Mouse (Mus musculus) cerebellum, adult 8-10 months (tissue): ENCODE measurements at regions not wholly inside any gene's neighbourhood (a gene's known extent, or its start where the extent isn't known, plus 50 kb on each side); places are given as distances from the start of the nearest gene placed in this dataset.

Experiments
- DNase-seq: peaks from one replicate; pipeline ENCODE4 v3.0.0; 2022

DNA sequence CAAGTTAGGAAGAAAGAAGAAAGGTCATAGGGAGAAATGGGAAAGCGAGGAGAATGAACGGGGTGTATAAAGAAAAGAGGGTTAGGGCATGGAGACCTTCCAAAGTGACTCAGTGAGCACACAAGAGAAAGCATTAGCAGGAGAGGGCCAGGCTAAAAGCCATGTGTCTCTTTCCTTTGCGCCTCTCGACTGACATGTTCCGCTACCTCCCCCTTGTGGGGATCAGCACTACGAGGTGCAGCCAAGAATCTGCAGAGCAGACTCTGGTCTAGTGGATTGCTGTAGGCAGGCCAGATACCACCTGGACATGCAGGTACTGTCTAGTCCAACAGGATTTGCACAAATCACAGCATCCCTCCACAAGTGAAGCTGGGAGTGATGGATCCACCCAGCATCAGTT, 54.0 kb downstream of the Kcna5 start:
- DNase-seq, result no peak

DNA sequence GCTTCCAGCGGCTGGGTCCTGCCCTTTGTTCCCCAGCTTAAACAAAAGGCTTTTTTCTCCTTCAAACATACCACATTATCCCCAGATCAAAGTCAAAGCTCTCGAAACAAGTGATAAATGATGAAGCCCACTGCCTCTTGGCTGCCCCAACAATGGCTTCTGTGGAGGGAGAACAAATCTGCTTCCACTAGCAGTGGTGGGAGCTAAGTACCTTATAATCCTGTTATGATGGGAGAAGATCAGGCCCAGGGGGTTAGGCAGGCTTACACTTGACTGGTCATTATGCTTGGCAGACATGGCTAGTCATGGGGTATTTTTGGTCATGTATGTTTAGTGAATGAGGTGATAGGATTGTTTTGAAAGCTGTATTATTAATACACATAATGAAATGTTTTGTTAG, 57.7 kb downstream of the Kcna5 start:
- DNase-seq, result no peak

DNA sequence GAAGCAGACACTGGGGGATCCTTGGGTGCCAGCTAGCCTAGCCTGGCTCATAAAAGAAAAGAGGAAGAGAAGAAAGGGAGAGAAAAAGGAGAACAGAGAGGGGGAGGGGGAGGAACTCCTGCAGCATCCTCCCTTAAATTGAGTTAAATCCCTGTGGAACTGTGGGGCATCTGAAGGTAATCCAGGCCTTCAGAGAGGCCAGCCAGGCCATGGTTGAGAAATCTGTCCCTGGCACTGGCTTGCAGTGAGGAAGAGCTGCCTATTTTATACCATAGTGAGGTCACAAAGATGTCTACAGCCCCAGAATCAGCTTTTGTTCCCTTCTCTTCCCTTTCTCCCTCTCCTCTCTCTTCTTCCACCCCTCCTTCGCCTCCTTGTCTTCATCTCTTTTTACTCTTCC, 58.5 kb downstream of the Kcna5 start:
- no peak for DNase-seq

DNA sequence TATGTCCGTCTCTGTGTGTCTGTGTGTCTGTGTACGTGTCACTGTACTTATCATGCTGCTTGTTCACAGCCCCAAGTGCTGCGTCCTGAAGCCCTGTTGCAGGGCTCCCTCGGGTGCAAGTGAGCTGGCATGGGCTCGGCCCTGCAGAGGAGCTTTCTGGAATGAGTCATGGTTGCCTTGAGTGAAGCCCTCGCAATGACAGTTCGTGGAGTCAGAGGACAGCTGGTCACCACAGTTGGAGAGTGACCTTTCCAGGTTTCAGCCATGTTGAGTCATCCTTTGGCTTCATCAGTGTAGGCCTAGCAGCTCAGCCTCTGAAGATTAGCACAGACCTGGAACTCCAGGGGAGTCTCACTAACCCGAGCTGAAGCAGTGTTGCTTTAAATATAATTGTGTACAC, 59.7 kb downstream of the Kcna5 start:
- peak; percentile 89 for DNase-seq

DNA sequence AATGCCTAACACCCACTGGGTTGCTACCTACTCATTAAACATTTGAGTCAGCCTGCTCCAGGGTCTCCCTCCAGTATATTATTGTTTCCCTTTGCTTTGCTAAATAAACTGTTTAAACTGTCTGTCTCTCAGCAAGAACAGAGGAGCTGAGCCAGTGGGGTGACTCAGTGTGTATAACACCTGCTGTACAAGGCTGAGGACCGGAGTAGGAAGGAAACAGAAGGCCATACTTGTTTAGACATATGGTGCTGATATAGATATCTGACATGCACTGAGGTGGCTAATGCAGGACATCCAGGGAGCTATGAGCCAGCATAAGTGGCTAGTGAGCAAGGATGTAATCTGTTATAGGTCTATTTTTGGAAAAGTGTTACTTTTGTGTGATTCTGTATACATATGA, 81.5 kb downstream of the Kcna5 start:
- peak; percentile 44 for DNase-seq

DNA sequence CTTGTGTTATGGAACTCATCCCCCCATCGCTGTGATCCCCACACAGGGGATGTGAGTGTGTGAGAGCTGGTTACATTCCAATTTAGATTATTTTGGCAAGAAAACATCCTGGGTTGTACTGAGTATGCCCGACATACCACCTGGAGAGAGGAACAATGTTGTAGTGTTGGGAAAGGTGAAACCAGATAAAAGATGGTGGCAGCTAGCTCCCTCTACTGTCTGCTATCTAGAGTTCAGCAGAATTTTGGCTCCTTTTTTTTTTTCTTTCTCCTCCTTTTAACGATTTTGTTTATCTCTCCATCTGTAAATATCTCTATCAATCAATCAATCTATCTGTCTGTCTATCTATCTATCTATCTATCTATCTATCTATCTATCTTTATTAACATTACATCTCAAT, 89.7 kb downstream of the Kcna5 start:
- DNase-seq, result no peak

DNA sequence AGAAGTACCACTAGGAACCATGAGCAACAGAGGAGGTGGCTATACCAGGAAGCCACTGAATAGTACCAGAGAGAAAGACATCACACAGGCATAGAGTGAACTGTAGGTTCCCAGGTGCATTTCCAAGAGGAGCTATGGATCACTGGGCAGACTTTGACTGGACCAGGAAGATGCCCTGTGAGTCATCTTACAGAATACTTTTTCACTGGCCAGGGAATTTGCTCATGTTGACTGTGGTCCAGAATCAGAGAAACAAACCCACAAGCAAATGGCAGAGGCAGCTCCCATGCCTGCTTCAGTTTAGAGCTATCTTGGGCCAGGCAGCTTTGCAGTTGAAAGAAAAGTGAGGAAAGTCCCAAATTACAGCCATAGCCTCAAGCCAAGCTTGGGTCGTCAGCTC, 95.0 kb downstream of the Kcna5 start:
- no peak for DNase-seq

DNA sequence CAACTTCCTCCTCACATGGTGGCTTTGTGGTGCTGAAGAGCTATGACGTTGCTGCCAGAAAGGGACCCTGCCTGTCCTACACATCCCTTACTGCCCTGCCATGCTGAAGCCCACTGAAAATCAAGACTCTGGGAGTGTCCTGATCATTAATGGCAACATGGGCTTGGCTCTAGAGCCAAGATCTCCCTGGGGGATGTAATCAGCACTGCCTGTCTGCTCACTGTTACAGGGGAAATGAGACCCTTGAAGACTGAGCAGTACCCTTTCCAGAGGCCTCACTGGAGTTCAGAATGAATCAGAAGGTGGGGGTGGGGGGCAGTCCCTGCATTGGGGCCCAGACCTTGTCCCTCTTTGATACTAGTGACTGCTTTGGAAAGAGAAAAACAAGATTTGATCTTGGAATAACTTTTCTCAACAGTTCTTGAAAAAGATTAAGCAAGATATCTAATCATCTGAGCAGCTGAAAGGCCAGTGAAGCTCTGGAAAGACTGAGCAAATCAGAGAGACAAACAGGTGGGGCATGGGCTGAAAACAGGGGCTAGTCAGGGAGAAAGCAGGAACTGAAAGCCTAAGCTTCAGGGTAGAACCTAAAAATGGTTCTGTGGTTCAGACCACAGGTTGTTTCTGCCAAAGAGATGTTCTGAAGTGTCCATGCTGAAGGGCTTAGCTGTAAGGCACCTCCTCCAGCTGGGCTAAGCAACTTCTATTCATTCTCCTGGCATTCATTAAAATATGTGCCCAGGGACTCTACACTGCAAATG, 97.1 kb downstream of the Kcna5 start:
- no peak for DNase-seq

DNA sequence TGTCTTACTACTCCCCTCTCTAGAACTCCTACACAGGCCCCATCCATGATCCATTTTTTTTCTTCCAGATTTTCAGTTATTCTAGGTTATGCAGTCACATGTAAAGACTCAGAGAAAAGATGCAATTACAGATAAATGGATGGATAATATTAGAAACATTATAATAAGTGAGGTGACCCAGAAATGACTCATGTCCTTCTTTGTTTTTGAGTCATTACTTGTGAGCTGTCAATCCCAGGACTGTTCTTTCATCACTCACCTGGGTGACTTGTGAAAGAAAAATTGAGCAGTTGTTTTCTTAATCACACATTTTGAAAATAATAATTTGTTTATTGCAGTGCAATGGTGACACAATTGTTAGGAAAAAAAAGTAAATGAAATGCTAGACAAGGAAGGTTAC, 108.0 kb downstream of the Kcna5 start:
- no peak for DNase-seq

DNA sequence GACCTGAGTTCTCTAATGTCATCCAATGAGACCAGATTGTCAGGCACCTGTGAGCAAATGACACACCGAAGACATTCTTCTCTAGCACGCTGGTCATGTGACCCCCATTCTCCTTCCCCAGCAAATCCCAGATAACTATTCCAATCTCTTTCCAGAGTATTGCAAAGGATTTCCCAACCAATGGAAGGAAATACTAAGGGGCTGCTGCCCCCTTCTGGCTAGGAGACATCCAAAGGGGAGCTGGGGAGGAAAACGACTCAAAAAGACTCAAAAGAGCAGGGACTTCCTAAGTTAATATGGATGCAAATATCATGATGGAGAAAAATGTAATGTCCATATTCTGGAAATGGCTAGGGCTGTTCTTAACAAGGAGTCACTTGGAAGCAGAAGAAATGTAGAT, 129.5 kb downstream of the Kcna5 start:
- peak; percentile 39 for DNase-seq

DNA sequence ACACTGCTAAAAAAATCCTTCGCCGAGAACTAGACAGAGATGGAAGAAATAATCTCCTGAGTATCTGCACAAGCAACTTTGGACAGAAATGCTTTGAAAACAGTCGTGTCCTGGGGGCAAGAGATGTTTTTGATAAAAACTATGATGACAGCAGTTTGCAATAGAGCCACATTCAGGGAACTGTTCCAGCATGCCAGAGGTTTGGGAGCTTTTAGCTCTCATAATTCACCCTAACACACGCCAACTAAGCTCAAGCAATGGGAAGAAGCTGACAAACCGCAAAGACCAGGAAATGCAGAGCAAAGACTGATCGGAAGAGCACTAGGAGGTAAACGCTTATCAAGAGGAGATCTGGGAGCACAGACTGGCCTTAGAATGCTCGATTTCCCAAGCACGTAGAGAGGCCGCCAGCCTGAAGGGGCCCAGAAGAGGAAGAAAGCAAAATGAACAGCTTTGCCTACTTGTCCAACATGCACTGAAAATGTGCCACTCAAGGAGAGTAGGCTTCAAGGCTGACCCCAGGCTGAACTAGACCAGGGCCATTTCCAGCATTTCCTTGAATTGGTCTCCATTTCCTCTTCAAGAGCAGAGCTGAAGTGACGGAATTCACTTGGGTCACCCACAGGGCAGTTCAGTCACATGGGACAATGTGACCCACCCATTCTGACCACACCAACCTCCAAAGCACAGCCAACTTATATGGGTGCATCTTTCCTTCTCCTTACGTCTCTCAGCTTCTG, 130.7 kb downstream of the Kcna5 start:
- DNase-seq, result no peak

DNA sequence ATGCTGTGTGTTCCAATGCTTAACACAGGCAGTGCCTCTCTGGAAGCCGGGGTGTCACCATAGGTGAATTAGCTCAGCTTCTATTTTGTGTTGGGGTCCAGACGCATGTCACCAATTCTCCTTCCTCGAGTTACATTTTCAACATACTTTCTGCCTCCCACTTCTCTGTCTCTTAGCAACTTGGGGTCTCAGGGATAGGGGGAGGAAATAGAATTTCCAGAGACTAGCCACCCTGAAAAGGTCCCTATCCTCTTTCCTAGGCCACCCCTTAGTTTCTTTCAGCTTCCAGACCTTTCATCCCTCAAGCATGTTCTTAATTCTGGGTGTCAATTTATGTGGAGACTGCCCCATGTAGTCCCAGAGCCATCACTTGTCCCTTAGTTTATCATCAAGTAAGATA, 135.6 kb downstream of the Kcna5 start:
- no peak for DNase-seq

DNA sequence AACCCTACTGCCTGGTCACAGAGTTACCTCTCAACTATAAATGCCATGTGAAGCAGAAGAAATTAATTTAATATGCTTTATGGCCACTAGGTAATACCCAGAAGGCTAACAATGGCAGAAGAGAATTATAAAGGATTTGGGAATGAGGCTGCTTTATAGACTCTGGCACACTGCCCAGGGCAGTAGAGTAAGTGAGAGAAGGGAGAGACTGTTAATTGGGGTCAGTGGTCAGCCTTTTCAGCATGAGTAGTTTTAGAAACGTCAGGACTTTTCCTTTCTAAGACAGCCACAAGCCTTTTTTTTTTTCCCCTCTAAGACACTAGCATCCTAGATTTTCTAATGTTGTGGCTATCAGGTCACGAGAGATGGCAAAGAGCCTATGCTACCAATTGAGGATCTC, 136.6 kb downstream of the Kcna5 start:
- DNase-seq, result no peak

DNA sequence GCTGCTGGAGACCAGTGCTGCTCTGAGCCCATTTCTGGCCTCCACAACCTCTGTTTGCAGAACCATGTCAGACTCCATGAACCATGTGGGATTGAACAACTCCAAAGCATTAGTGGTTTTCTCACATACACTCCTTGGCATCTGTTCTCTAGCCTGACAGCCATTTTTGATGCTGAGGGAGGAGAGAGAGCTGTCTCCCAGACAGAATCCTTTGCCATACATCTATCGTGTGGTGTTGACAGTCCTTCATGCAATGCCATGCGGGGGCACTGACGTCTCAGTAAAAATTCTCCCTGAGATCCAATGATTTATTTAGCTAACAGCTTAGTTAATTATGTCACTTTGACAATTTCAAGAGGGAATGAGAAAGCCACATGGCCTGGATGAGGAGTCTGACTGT, 140.2 kb downstream of the Kcna5 start:
- DNase-seq, result no peak

DNA sequence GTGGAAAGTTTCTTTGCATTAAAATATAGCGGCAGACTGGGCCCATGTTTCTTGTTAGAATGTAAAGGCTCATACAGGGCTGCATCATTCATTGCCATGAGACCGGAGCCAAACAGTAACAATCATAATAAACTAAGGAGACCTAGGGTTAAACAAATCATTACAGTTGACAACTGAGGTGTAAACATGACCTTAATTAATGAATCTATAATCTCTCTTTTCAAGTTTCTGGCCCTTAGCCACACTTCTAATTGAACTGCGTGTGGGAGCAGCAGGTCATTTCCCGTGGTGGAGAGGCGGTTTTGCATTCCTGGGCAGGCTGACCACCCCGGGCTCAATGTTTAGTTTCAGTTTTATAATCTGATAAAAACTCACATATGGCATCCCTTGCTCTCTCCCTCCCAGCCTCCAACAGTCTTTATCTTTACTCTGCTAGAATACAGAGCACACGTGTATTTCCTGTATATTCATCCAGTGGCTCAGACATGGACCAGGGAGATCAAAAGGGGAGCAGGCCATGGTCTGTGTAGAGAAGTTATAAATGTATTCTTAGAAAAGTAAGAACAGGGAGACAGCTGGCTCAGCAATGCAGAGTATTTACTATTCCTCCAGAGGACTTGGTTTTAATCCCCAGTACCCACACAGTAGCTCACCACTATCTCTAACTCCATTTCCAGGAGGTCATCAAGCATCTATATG, 141.0 kb downstream of the Kcna5 start:
- DNase-seq, result no peak

DNA sequence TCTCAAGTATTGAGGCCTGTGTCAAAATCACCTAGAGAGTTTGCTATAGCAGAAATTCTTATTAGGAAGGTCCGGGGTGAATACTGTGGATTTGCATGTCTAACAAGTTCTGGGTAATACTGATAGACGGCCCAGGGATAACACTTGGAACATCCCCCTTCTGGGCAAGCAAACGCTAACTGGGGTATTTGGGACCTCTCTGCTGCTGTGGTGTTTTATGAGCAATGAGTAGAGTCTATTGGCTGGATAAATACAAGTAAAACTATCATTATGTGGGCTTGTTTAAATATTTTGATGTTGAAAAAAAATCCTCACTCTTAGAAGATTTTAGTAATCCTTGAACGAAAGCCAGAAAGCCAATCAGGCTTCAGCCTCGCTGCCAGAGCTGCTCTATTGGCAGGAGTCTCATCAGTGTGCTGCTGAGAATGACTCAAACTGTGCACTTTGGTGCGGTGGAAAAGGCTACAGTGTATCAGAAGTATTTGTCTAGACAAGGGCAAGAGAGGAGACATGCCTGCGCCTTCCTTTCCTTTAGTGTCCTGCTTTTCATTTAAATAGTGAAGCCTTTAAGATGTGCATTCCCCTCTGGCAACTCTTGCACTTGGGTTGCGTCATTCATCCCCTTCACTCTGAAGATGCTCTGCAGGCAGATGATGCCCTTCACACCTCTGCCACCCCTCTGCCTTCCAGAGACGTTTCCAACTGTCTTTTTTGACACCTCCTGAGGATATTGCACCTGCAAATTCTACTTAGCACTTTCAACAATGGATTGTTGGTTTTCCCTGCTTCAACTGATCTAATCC, 150.8 kb downstream of the Kcna5 start:
- DNase-seq, result no peak

DNA sequence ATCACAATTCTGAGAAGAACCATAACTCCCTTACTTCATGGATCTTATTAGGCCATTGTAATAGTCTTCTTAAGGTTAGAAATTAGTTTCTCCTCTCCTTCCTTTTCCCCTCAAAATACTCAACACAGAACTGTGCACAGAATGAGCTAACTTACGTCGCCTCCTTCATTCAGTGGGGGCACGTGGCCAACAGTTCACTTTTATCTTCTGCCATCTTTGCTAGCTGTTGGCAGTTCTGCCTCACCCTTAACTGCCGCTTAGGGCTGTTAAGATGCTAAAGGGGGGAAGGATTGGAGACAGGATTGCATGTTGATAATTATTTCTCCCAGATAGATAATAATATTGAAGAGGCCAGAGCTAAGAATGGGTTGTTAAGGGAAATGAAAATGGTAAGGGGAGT, 158.0 kb downstream of the Kcna5 start:
- DNase-seq, result no peak

DNA sequence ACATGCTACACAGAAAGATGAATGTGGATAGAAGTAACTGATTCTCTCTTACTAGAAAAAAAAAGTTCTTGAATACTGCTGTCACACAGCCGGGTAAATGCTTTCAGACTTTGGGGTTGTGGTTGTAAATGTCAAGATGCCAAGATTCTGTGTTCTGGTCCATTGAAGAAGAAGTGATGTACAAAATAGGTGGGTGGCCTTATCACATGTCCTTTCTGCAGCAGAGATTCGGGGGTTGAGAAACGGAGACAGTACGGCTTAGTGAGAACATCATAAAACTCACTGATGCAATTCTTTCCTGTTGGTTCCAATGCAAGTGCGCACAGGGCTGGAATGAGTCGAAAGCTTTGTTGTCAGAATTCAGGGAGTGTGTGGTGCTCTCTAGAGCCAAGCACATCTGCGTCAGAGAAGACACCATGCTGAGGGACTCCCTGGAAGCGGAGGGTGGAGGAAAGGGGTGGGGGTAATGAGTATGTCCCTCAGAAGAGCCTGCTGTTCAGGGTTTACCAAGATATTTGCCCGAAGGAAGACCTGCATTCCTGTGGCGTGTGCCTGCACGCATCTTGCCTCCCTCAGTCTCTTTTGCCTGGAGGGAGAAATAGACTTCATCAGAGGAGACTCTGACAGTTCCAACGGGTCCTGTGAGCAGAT, 160.1 kb downstream of the Kcna5 start:
- no peak for DNase-seq

DNA sequence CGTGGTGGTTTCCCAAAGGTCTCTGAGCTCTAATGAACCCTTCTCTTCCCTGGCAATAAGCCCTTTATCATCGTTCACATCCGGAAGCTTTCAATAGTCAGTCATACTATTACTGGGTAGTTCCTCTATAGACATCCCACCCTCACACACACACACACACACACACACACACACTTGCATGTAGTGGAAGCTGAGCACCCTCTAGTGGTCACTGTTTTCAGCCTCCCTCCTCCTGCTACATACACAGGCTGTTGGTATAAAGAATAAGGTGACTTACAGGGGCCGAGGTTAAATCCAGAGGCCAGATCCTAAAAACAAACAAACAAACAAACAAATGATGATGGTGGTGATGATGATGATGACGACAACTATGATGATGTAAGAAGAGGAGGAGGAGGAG, 163.2 kb downstream of the Kcna5 start:
- peak; percentile 43 for DNase-seq

DNA sequence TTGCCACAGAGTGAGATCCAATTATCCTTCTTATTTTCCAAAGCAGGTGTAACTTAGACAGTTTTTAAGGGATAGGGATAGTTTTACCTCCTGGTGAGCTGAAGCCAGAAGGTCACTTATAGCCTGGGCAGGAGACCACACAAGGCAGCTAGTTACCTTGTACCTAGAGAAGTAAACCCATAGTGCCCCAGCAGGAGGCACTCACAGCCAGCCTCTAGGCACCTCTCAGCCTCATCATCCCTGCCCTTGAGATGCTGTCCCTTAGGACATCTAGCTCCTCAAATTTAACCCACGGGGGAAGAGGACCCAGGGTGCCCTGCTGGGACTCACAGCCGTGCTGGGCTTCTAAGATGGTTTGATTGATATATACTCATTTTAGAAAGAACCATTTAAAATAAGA, 163.7 kb downstream of the Kcna5 start:
- no peak for DNase-seq

DNA sequence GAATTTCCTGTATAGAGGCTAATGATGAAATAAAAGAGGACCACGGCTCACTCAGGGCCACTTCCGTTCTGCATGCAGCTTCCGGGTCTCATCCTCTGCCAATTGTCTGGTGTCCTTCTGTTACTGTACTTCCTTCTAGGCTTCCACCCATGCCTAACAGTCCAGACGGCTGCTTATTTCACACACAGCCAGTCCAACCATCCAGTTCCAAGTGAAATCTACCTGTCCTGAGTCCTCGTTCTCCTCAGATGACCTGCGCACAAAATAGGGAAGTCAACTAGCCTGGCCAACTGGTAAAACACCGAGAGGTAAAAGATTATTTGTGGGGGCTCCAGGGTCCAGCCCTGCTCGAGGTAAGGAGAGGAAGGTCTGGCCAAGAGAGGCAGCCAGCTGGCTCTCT, 169.7 kb downstream of the Kcna5 start:
- DNase-seq, result no peak

DNA sequence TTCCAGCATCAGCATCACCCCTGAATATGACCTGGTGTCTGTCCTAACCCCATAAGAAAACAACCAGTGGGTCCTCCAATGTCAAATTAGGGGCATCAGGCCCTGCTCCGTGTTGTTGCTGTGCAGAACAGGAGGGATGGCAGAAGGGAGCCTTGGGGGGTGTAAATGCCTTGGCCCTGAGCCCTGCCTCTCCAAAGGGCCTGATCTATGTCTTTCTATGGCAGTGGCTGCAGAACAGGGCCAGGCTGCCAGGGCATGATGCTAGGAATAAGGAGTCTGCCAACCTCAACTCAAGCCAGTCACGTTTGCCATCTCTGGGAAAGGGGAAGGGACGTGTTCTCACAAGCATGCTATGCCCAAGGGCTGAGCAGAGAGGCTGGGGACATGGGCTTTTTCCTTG, 172.9 kb downstream of the Kcna5 start:
- DNase-seq, result peak; percentile 90

DNA sequence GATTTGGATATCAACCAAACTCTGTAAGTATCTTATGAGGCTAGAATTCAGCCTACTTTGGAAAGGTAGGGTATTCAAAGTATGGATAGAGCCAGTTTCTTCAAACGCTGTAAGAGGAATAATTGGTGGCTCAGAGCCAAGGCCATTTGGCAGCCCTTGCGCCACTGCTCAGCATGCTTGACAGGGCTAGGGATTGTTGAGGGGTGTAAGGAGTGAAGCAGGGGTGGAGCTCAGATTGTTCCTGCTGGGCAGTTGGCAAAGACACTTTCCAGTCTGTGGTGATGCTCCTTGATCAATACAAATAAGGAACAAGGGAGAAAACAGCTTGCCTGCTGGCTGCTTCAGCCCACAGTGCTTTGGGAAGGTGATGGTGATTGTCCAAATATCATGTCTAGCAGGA, 181.9 kb downstream of the Kcna5 start:
- DNase-seq, result peak; percentile 46
